Mouse (Mus musculus): ENCODE measurements around the gene Ppp3ca.

Ppp3ca gene

DNA sequence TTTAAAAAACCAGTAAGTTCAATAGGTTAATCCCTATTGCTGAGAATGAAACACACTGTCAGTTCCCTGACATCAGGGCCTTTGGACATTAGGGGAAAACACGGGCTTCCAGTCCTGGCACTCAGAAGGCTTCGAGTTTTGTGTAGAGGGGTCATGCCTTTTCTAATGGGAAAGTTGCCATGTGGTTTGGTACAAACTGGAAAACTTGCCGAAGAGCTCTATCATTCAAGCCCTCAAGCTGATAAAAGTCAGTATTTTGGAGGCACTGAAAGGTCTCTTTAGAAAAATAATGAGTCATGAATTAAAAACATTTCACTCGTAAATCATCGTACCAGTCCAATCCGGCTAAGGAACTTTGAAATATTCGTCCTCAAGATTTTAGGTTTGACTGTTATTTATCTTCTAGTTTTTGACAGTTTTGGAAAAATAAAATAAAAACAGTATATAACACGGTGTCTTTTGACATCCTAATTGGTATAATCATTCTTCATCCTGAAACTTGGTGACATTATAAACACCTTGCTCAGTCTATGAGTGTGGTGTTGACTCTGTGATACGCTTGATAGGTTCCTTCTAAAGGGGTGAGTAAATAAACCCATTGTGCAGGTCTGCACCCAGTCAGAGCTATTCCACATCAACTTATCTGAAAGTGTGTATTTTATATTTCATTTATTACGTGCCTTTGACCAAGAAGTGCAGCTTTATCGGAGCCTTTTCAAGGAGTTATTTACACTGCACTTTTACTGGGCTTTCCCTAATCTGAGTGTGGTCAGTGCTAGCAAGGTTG, 192.3 kb downstream of the Ppp3ca start:
- no peak for DNase-seq (ENCODE audit: low spot score)

GRCm38 (mm10) chr3:136863127-136863526, 193.2 kb downstream of the Ppp3ca start:
- DNase-seq (ENCODE audit: low spot score): no peak

DNA sequence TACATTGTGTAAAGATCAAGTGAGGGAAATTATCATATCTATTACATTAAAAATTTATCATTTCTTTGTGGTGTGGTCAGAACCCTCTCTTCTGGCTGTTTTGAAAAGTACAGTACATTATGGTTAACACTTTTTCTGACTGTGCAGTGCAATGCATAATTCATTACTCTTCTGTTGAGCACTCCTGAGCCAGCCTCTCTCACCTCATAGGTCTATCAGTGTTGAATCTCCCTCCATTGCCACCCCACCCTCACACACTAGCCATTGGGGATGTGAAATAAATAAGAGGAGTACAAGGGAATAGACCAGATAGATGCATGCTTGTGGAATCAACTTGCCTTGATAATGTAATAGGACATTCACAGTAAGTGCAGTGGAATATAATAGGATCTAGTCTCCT, 194.4 kb downstream of the Ppp3ca start:
- no peak for DNase-seq (ENCODE audit: low spot score)

GRCm38 (mm10) chr3:136865176-136865859, 195.4 kb downstream of the Ppp3ca start:
- no peak for DNase-seq (ENCODE audit: low spot score)

GRCm38 (mm10) chr3:136866095-136866494, 196.2 kb downstream of the Ppp3ca start:
- DNase-seq (ENCODE audit: low spot score): no peak

DNA sequence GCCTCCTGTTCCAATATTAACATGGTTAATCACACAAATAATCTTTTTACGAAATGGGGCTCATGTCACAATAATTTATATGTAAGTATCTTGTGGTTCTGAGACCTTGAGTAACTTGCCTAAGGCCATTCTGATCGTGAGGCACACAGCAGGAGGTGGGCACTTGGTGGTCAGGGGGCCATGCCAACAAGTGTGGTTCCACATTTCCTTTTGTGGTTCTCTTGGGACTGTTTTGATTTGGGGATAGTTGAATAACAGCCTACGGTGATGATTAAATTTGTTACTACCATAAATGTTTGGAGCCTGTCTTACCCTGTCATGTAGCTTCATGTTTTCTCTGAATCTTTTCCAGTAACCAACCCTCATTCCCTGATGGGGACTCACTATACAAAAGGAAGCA, 196.6 kb downstream of the Ppp3ca start:
- no peak for DNase-seq (ENCODE audit: low spot score)

DNA sequence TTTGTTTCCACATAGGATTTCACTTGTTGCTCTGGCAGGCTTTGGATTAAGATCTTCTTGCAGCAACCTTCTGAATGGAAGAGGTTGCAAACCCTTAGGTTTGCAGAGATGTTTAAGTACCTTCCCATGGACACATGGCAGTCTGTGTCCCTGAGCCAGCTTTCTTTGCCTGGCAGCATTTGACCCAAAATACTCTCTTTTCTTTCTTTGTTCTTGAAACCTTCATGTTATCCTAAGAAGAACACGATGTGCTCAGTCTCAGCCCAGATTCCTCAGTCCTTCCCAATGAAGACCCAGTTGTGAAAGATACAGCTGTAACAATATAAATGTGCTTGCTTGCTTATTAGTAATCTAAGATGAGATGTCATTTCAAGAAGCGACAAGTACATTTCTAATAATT, 197.4 kb downstream of the Ppp3ca start:
- DNase-seq (ENCODE audit: low spot score): no peak

GRCm38 (mm10) chr3:136871772-136872532, 202.0 kb downstream of the Ppp3ca start:
- no peak for DNase-seq (ENCODE audit: low spot score)

DNA sequence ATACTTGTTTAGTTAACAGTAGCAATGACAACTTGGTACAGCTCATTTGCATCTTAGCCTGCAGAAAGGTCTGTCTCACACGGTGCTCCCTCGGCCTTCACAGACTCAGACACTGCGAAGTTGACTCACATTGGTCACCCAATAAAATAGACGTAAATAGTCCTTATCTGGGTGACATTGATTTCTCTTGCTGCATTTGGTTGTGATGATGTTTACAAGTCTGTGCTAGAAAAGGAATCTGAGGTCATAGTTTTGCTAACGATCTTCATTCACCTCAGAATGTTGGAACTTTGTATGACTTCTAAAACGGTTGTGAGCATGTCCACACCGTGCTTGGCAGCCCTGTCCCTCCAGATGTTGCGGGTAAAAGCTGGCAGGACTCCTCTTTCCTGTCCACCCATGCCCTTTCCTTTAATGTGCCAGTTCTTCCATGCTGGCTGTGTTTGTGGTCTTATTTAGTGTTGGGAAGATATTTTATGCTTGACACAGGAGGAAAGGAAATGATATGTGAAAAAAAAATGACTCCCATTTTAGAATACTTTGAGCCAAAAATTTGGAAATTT, 202.7 kb downstream of the Ppp3ca start:
- DNase-seq (ENCODE audit: low spot score): no peak

DNA sequence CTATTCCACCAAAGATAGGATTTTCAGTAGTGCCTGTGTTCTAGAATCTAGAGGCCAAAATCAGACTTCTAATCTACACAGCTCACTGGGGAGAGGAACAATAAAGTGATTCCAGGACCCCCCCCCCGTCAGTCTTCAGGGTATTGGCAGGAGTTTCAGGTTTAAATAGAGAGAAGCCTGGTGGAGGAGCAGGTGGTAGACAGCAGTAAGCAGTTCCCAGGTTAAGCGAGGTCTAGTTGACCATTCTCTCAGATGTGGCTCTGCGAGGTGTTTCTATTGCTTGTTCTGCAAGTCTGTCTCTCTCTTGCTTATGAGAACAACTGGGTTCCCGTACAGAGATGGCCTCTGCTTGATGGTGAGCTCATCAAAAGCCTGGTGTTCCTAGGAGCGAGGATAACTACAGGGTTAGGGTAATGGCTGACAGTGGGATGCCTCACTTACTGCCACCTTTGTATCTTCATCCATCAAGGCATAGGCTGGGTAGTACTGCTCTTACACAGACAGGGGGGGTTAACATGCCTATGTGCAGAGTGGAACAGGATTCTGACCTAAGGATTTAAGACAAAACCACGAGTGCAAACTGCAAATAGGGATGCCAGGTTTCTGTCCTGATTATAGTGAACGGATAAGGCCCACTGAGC, 204.0 kb downstream of the Ppp3ca start:
- DNase-seq (ENCODE audit: low spot score): no peak

- DNase-seq (ENCODE audit: low spot score): no peak
Observed at GRCm38 (mm10) chr3:136874566-136874965, 204.6 kb downstream of the Ppp3ca start.

DNA sequence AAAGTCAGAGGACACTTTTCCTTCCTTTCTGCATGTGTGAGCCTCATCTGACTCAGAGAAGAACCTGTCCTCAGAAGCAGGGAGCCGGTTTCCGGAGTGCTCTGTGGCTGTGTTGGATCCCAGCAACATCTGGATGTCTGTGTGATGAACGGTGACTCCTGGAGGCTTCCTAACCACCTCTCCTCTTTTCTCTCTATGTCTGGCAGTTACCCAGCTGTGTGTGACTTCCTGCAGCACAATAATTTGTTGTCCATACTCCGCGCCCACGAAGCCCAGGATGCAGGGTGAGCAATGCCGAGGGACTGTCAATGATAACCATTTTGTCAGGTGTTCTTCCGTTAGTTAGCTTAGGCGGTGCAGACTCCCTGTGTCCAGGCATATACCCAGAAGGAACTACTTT, 217.8 kb downstream of the Ppp3ca start:
- no peak for DNase-seq (ENCODE audit: low spot score)

DNA sequence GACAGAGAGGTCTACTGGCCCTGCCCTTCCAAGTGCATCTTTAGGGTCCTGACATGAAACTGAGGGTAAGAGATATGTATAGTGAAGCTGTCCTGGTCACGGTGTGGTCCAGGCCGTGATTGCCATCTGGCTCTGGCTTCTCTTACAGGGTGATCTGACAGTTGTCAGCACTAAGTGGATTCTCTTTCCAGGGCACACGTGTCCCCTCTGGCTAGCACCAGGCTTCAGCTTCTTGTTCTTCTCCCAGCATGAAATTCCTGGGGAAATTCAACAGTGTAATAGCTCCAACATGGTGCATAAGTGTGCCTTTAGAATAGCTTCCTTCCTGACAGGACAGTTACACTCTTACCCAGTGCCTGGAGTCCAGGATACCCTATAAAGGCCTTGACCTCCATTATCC, 222.2 kb downstream of the Ppp3ca start:
- DNase-seq (ENCODE audit: low spot score): no peak

DNA sequence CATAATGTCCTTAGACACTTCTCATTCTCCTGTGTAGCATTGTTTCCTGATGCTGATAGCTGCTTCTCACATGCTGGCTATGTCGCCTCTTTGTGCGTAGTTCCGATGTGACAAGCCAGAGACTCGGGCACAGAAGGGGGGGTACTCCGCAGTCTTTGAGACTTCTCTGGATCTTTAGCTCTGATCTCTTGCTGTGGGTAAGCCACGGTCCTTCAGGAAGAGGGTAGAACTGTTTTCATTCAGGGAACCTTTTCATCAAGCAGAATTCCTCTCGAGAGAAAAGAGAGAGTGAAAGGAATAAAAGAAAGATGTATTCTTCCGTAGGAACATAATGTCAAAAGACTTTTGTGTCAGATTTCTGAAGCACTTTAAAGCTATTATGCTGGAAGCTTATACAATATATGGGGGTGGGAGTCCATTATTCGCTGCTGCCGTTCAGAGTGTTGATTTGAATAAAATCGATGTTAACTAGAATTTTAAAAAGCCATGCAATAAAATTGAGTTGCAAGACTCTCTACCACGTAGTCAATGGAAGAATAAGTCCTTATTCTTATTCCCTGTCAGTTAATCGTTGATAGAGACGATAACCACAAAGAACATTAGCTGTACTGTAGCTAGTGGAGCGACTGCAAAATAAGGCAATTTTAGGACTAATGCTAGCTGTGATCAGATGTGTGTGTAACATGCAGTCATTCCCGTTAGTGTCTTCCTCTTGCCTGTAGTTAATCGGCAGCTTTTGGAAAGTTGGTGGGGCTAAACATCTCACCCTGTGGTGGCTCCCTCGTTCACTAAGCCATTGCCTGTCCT, 223.9 kb downstream of the Ppp3ca start:
- no peak for DNase-seq (ENCODE audit: low spot score)

- no peak for DNase-seq (ENCODE audit: low spot score)
Observed at GRCm38 (mm10) chr3:136895498-136895897, 225.6 kb downstream of the Ppp3ca start.

- DNase-seq (ENCODE audit: low spot score): no peak
Observed at GRCm38 (mm10) chr3:136896276-136896675, 226.4 kb downstream of the Ppp3ca start.

DNA sequence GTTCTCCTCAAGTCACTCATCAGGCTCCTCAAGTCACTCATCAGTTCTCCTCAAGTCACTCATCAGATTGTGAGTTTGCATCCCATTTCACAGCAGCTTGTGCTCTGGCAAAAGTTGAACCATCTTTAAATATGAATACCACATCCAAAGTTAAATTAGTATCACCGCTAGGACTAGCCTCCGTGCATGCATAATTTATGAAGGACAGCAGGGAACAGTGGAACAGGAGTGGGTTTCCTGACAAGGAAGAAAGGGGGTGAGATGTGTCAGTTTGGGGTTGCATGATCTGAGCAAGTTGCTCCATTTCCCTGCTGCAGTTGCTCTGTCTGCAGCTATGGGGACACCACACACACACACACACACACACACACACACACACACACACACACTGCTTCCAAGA, 229.8 kb downstream of the Ppp3ca start:
- no peak for DNase-seq (ENCODE audit: low spot score)

DNA sequence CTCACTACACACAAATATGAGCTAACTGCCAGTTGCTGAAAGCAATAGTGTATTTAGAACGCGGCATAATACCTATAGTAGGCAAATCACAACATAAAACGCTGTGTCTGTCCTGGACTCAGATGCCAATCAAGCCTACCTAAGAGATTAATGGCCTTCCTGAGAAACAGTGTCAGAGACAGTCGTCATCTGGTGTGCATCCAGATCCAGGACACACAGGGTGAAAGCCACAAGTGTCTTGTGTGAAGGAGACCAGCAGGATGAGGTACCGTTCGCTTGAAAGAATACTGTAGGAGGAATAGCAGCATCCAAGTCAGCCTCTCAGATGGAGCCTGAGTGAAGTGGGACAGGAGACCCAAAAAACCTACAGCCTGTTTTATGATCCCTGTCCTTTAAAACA, 231.1 kb downstream of the Ppp3ca start:
- DNase-seq (ENCODE audit: low spot score): no peak

DNA sequence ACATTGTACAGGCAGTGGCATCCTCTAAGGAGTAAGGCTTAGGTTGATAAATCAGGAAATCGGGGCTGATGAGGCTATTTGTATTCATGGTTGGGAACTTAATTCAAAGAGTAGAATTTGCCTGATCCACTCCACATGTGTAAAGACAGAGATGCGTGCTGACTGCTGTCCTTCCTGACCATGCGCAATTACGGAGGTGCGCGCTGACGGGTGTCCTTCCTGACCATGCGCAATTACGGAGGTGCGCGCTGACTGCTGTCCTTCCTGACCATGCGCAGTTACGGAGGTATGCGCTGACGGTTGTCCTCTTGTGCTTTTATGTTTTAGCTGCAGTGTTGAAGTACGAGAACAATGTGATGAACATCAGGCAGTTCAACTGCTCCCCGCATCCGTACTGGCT, 232.9 kb downstream of the Ppp3ca start:
- no peak for DNase-seq (ENCODE audit: low spot score)

DNA sequence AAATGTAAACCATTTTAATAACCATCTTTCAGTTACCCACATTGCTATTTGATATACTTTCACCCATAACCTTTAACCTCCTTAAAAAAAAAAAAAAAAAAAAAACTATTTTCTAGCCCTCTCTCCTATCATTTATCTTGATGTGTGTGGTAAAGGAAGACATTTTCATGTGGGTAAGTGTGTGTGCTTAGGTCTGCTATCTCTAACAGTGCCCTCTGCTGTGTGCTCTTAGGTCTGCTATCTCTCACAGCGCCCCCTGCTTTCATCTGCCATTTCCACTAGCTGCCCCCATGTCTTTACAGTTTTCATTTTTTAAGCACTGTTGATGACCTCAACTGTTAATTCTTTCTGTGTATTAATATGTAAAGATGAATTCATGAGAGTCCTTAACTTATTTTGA, 235.7 kb downstream of the Ppp3ca start:
- DNase-seq (ENCODE audit: low spot score): no peak

DNA sequence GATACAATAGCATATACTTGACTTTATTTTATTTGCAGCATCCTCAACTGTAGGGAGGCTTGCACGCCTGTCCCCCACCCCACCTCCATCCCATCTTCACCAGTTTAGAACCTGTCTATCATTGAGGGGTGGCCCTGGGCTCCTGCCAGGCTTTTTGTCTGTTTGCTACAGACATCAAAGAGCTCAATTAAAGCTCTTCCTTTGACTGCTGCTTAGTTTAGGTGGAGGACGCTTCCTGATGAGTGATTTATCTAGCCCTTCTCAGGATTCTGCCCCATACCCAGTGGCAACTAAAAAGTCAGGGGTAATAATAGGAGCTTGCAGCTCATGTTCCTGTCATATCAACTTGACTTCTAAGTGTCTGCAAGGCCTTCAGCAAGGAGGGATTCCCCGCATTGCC, 239.6 kb downstream of the Ppp3ca start:
- DNase-seq (ENCODE audit: low spot score): no peak
